Mouse (Mus musculus) cerebellum, adult 8-10 months (tissue): ENCODE measurements around the gene Arhgap24.
"Not testable (repeated sequence)": the region's sequence is repeated elsewhere in the genome, so short reads cannot be mapped to it uniquely, and the experiment has no call there.

Experiments
- DNase-seq: peaks from one replicate; pipeline ENCODE4 v3.0.0; 2022

The Arhgap24 gene

GRCm38 (mm10) chr5:102903487-102903886 is 422.3 kb downstream of the Arhgap24 start:
- DNase-seq: no peak

DNA sequence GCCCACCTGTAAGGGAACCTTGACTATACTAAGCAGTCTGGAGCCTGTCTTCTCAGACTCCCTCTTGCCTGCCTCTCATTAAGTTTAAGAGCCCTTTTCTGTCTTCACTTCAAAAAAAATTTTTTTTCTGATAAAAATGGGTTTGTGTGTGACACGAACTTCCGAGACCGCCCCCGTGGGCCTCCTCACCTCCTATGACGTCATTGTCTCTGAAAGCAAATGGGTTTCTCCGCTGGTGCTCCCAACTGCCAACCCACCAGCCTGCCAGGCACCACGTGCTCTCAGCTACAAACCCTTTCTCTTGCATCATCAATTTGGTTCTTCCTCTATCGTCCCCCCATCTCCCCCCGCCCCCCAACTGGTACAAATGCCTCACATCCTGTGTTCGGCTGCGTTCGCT is 422.9 kb downstream of the Arhgap24 start:
- no peak for DNase-seq

- no peak for DNase-seq
Observed at GRCm38 (mm10) chr5:102905441-102906211, 424.4 kb downstream of the Arhgap24 start.

GRCm38 (mm10) chr5:102920199-102920598 is 439.0 kb downstream of the Arhgap24 start:
- no peak for DNase-seq

- DNase-seq: peak; percentile 71
Observed at GRCm38 (mm10) chr5:102926786-102927185, 445.6 kb downstream of the Arhgap24 start.

DNA sequence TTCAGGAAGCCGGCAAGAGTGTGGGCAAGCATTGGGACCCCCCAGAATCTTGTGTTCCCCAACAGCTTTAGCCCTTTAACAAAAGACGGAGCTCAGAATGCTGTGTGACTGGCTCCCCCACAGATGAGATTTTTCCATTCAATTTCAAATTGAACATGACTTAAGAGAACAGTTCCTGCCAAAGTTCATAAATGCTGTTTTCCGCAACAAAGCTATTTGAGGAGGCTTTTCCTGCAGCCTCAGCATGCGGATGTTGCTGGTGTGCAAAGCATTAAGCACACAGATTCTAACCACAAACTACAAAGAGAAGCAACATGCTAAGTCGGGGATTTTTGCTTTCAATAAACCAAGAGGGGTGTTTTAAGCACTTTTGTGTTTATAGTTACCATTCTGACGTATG is 449.0 kb downstream of the Arhgap24 start:
- DNase-seq: no peak

DNA sequence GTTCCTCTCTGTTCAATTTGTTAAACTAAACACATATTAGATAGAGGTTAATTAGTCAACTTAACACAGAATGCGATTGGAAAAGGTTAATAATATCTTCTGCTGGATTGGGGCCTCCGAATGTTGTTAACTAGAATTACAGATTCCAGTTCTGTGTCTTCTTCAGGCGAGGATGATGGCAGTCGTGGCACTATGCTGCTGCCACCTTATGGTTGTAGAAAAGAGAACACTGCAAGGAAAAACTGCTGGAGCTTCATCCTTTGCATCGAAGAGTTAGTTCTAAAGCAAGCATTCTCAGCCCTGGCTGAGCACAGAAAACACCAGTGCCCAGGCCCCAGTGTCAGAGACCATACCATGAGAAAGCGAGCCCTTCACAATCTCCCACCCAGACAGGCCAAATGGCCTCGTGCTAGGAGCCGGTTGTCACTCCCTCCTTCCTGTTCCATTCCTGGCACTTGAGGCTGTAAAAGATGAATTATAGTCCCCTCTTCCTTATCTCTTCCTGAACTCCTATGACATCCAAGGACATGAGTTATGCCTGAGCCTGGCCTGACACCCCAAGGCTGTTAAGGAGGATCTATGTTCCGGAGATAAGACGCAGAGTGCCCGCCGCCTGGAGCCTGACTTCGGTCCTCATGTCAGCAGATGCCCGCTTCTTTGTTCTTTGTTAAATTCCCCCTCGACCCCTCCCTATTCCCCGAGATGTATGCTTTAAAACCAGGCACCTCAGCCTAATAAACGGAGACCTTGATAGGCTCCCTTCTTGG is 462.9 kb downstream of the Arhgap24 start:
- not testable (repeated sequence) for DNase-seq

- no peak for DNase-seq
Observed at GRCm38 (mm10) chr5:102946625-102947024, 465.4 kb downstream of the Arhgap24 start.

GRCm38 (mm10) chr5:102947061-102947711 is 466.0 kb downstream of the Arhgap24 start:
- no peak for DNase-seq
